Mouse (Mus musculus) midbrain, embryonic 13.5 days (tissue): ENCODE results near the gene Crp. TPM values are rescaled to one million over a fixed set of nuclear protein-coding genes. Genes with fewer than 3 reads are reported as not detected.
A peak's percentile ranks its signal among the peaks of the same experiment; 100 is the strongest.

Source experiments
- ATAC-seq: fragments of 200-750 bp; cut with Nextera tagmentation; 2 replicates; pipeline ENCODE4 v1.8.0; 2017; ENCODE audit warnings: mild to moderate bottlenecking, moderate TSS enrichment, moderate library complexity
- H3K27ac ChIP-seq: fragments of 300-500 bp; sonication (generic); 2 replicates; pipeline ENCODE4 v1.5.1; 2015; ENCODE audit warnings: inconsistent platforms, mild to moderate bottlenecking, moderate library complexity
- H3K27me3 ChIP-seq: fragments of 300-500 bp; sonication (generic); 2 replicates; pipeline ENCODE4 v1.6.1; 2015; ENCODE audit warnings: mild to moderate bottlenecking, inconsistent platforms
- H3K36me3 ChIP-seq: fragments of 300-500 bp; sonication (generic); 2 replicates; pipeline ENCODE4 v1.6.1; 2015; ENCODE audit warnings: mild to moderate bottlenecking, inconsistent platforms
- H3K4me1 ChIP-seq: fragments of 300-500 bp; sonication (generic); replicated peaks from 2 replicates; pipeline ENCODE4 v1.6.1; 2015; ENCODE audit warnings: inconsistent platforms
- H3K4me2 ChIP-seq: fragments of 300-500 bp; sonication (generic); replicated peaks from 2 replicates; pipeline ENCODE4 v1.6.1; 2015; ENCODE audit warnings: moderate library complexity, mild to moderate bottlenecking, inconsistent platforms
- H3K4me3 ChIP-seq: fragments of 300-500 bp; sonication (generic); replicated peaks from 2 replicates; pipeline ENCODE4 v1.5.1; 2015; ENCODE audit warnings: mild to moderate bottlenecking, inconsistent platforms
- H3K9ac ChIP-seq: fragments of 300-500 bp; sonication (generic); replicated peaks from 2 replicates; pipeline ENCODE4 v1.6.1; 2015; ENCODE audit warnings: mild to moderate bottlenecking, inconsistent platforms
- H3K9me3 ChIP-seq: fragments of 300-500 bp; sonication (generic); 2 replicates; pipeline ENCODE4 v1.6.1; 2016; ENCODE audit warnings: mild to moderate bottlenecking, inconsistent platforms
- WGBS: fragments of 180-500 bp; shearing (Covaris S2); methylation state at CpG from one replicate; pipeline ENCODE4 v1.1.7; 2015; 5-methylcytosine and 5-hydroxymethylcytosine counted together
- polyA plus RNA-seq: library from polyadenylated mRNA; unstranded; fragments of >200 nt; fragmentation: Nextera tagmentation; extraction: Ambion mirVana; gene quantifications from 2 replicates; pipeline ENCODE4 v1.2.1, GENCODE M21; 2015

Crp gene
- polyA plus RNA-seq, 1 experiment from 2014 or later, result not detected

DNA sequence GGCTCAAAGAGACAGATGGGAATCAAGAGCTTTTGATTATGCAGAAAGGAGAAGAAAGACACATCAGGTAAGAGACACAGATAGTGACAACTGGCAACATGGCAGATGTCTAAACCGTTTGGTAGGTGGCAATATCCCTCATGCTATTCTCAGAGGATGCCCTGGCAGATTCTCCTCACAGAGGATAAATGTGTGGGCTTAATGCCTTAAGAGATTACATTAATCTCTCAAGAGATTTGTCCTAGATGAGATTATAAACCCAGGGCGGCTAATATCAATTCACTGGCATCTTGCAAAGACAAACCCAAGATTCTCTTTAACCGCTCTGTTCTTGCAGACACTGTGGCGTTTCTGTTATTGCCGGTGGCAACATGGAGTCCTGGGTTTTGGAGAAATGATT is 14.3 kb upstream of the Crp start:
- WGBS, result 65% methylated on average over 5 of the region's 5 CpGs
- H3K4me1 ChIP-seq, result no peaks in the 10 kb centered on the region
- ATAC-seq, result no peak

DNA sequence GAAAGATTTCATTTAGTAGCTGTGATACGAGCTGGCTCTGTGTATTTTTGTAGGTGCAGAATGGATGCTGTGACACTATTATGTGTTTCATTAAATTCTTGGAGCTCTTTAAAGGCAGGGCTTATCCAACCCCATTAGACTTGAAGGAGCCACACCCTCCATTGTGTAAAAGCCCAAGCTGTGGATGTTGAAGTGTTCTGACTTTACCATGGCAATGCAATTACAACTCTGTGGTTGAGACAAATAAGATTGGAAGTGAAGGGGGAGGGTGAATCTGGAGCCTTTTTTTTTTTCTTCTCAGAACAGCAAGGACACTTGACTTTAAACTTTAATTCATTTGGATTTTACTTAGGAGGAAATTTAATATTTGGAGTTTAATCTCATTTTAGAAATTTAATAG is 13.9 kb upstream of the Crp start:
- H3K4me2 ChIP-seq, result no peak overlapping the region
- no peak overlapping the region for H3K27ac ChIP-seq
- H3K27me3 ChIP-seq, result no peaks in the 10 kb centered on the region
- H3K9me3 ChIP-seq, result no peaks in the 10 kb centered on the region
- H3K9ac ChIP-seq, result no peak overlapping the region
- no peaks in the 10 kb centered on the region for H3K4me1 ChIP-seq
- no peak overlapping the region for H3K4me3 ChIP-seq
- WGBS, result 55% methylated on average over 1 of the region's 1 CpGs
- no peak for ATAC-seq
- no peaks in the 10 kb centered on the region for H3K36me3 ChIP-seq

More for the DNA sequence above, 14.3 kb upstream of the Crp start:
- no peak overlapping the region for H3K4me2 ChIP-seq
- H3K4me3 ChIP-seq, result no peak overlapping the region
- no peaks in the 10 kb centered on the region for H3K36me3 ChIP-seq
- no peaks in the 10 kb centered on the region for H3K9me3 ChIP-seq
- no peak overlapping the region for H3K27ac ChIP-seq
- H3K27me3 ChIP-seq, result no peaks in the 10 kb centered on the region
- H3K9ac ChIP-seq, result no peak overlapping the region

GRCm38 (mm10) chr1:172685178-172685577 is 12.7 kb upstream of the Crp start:
- H3K9me3 ChIP-seq, result no peaks in the 10 kb centered on the region
- ATAC-seq, result no peak
- no peaks in the 10 kb centered on the region for H3K36me3 ChIP-seq
- no peaks in the 10 kb centered on the region for H3K27me3 ChIP-seq
- no peak overlapping the region for H3K9ac ChIP-seq
- H3K27ac ChIP-seq, result no peak overlapping the region
- 80% methylated on average over 3 of the region's 3 CpGs for WGBS
- no peaks in the 10 kb centered on the region for H3K4me1 ChIP-seq
- H3K4me3 ChIP-seq, result no peak overlapping the region
- H3K4me2 ChIP-seq, result no peak overlapping the region

DNA sequence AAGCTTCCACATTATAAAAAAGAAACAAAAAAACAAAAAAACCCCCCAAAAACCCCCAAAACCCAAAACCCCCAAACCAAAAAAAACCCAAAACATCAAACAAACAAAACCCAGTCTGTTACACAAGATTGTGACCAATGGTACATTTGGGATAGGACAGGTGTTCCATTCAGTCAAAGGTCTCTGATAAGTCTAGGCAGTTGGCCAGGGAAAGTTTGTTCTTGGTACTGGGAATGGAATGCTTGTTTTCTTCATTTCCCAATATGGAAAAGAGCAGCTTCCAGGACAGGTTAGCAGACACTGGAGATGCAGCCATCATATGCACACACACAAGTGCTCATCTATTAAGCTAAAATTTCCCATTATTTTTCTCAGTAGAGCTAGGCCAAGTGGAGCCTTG is 433 bp upstream of the Crp start:
- peaks cover 2% of the 10 kb centered on the region; the same call in 1 of the 2 replicates for H3K9me3 ChIP-seq
- ATAC-seq, result no peak
- no peaks in the 10 kb centered on the region for H3K27me3 ChIP-seq
- no peak overlapping the region for H3K27ac ChIP-seq
- H3K4me3 ChIP-seq, result no peak overlapping the region
- H3K36me3 ChIP-seq, result no peaks in the 10 kb centered on the region
- no peak overlapping the region for H3K9ac ChIP-seq
- H3K4me2 ChIP-seq, result no peak overlapping the region
- H3K4me1 ChIP-seq, result no peaks in the 10 kb centered on the region

DNA sequence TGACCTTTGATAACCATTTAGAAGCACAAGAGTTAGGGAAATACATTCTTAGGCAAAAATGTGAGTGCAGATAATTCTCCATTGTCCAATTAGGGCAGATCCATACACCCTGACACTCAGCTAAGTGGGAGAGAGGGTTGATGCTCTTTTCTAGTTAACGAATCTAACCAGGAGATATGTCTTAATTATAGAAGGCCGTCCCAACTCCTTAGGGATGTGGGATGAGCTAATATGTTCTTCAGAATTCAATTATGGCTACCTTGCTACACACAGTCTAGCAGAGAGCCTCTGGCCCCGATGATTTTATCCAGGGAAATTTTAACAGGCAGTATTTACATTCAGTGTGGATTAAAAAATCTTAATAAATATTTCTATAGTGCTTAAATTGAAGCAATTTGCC is 3.0 kb downstream of the Crp start:
- Histone ChIP-seq H3K27ac (no peak overlapping the region), H3K4me1 (no peaks in the 10 kb centered on the region), H3K9ac (no peak overlapping the region), H3K27me3 (no peaks in the 10 kb centered on the region), H3K4me2 (no peak overlapping the region), H3K36me3 (no peaks in the 10 kb centered on the region), H3K4me3 (no peak overlapping the region), H3K9me3 (peaks cover 2% of the 10 kb centered on the region; the same call in 1 of the 2 replicates)
- 80% methylated on average over 3 of the region's 3 CpGs for WGBS
- ATAC-seq, result peak; percentile 45; the same call in 1 of the 2 replicates

DNA sequence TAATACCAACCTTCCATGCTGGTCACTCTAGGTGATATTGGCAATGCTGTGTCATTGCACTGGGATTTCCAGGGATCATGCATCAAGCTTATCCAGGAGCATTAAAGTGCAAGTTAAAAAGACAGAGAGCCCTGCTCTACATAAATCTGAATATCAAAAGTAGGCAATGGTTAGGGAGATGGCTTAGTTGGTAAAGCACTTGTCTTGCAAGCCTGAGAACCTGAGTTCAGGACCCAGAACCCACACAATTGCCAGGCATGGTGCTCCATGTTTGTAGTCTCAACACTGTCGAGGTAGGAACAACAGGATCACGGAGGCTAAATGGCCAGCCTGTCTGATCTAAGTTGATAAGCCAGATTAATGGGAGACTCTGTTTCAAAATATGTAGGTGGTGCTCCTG is 3.5 kb downstream of the Crp start:
- no peak overlapping the region for H3K4me3 ChIP-seq
- H3K4me2 ChIP-seq, result no peak overlapping the region
- 95% methylated on average over 2 of the region's 2 CpGs for WGBS
- no peaks in the 10 kb centered on the region for H3K27me3 ChIP-seq
- H3K4me1 ChIP-seq, result no peaks in the 10 kb centered on the region
- ATAC-seq, result no peak
- no peak overlapping the region for H3K27ac ChIP-seq
- H3K9ac ChIP-seq, result no peak overlapping the region
- peaks cover 2% of the 10 kb centered on the region; the same call in 1 of the 2 replicates for H3K9me3 ChIP-seq
- no peaks in the 10 kb centered on the region for H3K36me3 ChIP-seq

GRCm38 (mm10) chr1:172701901-172702300 is 4.0 kb downstream of the Crp start:
- Histone ChIP-seq H3K9ac (no peak overlapping the region), H3K4me1 (no peaks in the 10 kb centered on the region), H3K27ac (no peak overlapping the region), H3K27me3 (no peaks in the 10 kb centered on the region), H3K36me3 (no peaks in the 10 kb centered on the region), H3K4me3 (no peak overlapping the region), H3K4me2 (no peak overlapping the region), H3K9me3 (peaks cover 2% of the 10 kb centered on the region; the same call in 1 of the 2 replicates)
- 94% methylated on average over 3 of the region's 3 CpGs for WGBS
- ATAC-seq, result no peak

GRCm38 (mm10) chr1:172704769-172705168 is 6.9 kb downstream of the Crp start:
- no peak for ATAC-seq
- H3K4me2 ChIP-seq, result no peak overlapping the region

DNA sequence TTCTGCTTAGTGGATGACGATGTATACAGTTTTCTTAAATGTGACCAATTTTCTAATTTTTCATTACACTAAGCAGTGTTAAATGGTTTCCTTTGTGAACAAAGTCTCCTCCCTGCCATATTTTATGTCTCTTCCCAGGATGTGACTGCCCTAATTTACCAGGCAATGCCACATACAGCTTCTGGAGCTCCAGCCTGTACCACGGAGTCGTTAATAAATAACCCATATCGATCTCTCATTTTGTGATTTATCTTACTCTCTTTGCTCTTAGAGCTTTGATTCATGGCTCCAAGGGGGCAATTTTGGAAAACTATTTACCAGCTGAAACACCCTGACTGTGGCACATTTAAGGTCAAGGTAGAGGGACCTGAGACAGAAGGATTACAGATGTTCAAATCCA is 8.4 kb downstream of the Crp start:
- no peak overlapping the region for H3K4me2 ChIP-seq
- H3K9me3 ChIP-seq, result peaks cover 2% of the 10 kb centered on the region; the same call in 1 of the 2 replicates
- ATAC-seq, result no peak
- H3K27me3 ChIP-seq, result no peaks in the 10 kb centered on the region
- H3K27ac ChIP-seq, result no peak overlapping the region
- no peaks in the 10 kb centered on the region for H3K36me3 ChIP-seq
- H3K4me3 ChIP-seq, result no peak overlapping the region
- WGBS, result 97% methylated on average over 4 of the region's 4 CpGs
- H3K4me1 ChIP-seq, result no peaks in the 10 kb centered on the region
- H3K9ac ChIP-seq, result no peak overlapping the region

More at GRCm38 (mm10) chr1:172704769-172705168, 6.9 kb downstream of the Crp start:
- Histone ChIP-seq H3K9me3 (peaks cover 2% of the 10 kb centered on the region; the same call in 1 of the 2 replicates), H3K4me3 (no peak overlapping the region), H3K27me3 (no peaks in the 10 kb centered on the region), H3K9ac (no peak overlapping the region), H3K27ac (no peak overlapping the region), H3K4me1 (no peaks in the 10 kb centered on the region), H3K36me3 (no peaks in the 10 kb centered on the region)
- 77% methylated on average over 4 of the region's 4 CpGs for WGBS

DNA sequence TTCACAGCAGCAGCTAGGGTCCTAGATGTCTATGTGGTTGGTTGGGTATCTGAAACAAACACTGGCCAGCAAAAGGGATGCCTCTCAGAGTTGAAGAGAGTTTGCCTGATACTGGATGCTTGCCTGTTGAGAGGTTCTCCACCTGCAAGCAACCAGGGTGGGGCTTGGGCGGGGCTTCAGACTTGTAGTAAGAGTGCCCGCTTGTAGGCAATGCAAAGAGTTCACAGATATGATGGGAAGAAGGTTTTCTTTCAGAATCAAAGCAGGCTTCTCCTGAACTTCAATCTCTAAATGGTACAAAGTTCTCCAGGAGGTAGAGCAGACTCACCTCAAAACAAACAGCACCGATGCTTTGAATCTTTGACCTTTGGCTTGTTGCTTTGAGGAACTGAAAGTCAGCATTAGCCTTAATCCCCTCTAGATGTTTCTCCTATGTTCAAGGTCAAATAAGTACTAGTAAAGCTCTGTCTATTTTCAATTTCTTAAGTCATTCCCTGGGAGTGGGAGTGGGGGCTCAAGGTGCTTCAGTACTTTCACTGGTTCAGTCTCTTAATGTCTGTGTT is 12.0 kb downstream of the Crp start:
- ATAC-seq, result no peak
- Histone ChIP-seq H3K27ac (no peak overlapping the region), H3K4me3 (no peak overlapping the region), H3K4me1 (no peaks in the 10 kb centered on the region), H3K9me3 (no peaks in the 10 kb centered on the region), H3K36me3 (no peaks in the 10 kb centered on the region), H3K27me3 (no peaks in the 10 kb centered on the region), H3K4me2 (no peak overlapping the region), H3K9ac (no peak overlapping the region)
- WGBS, result 92% methylated on average over 3 of the region's 3 CpGs

GRCm38 (mm10) chr1:172711396-172711795 is 13.5 kb downstream of the Crp start:
- Histone ChIP-seq H3K9me3 (no peaks in the 10 kb centered on the region), H3K4me1 (no peaks in the 10 kb centered on the region), H3K9ac (no peak overlapping the region), H3K27me3 (no peaks in the 10 kb centered on the region), H3K36me3 (no peaks in the 10 kb centered on the region), H3K4me3 (no peak overlapping the region), H3K27ac (no peak overlapping the region), H3K4me2 (no peak overlapping the region)
- 80% methylated on average over 2 of the region's 2 CpGs for WGBS
- ATAC-seq, result no peak

GRCm38 (mm10) chr1:172711962-172712361 is 14.1 kb downstream of the Crp start:
- no peak for ATAC-seq
- no peak overlapping the region for H3K9ac ChIP-seq
- no peak overlapping the region for H3K4me2 ChIP-seq
- no peak overlapping the region for H3K27ac ChIP-seq
- WGBS, result 67% methylated on average over 4 of the region's 4 CpGs
- H3K4me3 ChIP-seq, result no peak overlapping the region
- H3K4me1 ChIP-seq, result no peaks in the 10 kb centered on the region
- H3K36me3 ChIP-seq, result no peaks in the 10 kb centered on the region
- H3K27me3 ChIP-seq, result no peaks in the 10 kb centered on the region
- no peaks in the 10 kb centered on the region for H3K9me3 ChIP-seq

GRCm38 (mm10) chr1:172751241-172751640 is 53.4 kb downstream of the Crp start:
- no peaks in the 10 kb centered on the region for H3K36me3 ChIP-seq
- H3K4me3 ChIP-seq, result no peak overlapping the region
- no peaks in the 10 kb centered on the region for H3K27me3 ChIP-seq
- no peak overlapping the region for H3K4me2 ChIP-seq
- 85% methylated on average over 3 of the region's 3 CpGs for WGBS
- no peak for ATAC-seq
- no peaks in the 10 kb centered on the region for H3K4me1 ChIP-seq
- H3K9me3 ChIP-seq, result no peaks in the 10 kb centered on the region
- no peak overlapping the region for H3K27ac ChIP-seq
- no peak overlapping the region for H3K9ac ChIP-seq
